Mouse (Mus musculus) midbrain, embryonic 16.5 days (tissue): Measurements from ENCODE around the gene D8Ertd738e. TPM values are rescaled to one million over a fixed set of nuclear protein-coding genes. Genes with fewer than 3 reads are reported as not detected.

Source experiments
- ATAC-seq: fragments of 200-750 bp; cut with Nextera tagmentation; 2 replicates; pipeline ENCODE4 v1.8.0; 2017; ENCODE audit warnings: moderate TSS enrichment
- H3K27ac ChIP-seq: fragments of 300-500 bp; sonication (generic); 2 replicates; pipeline ENCODE4 v1.5.1; 2014; ENCODE audit warnings: mild to moderate bottlenecking, low read length, mixed read lengths
- H3K27me3 ChIP-seq: fragments of 300-500 bp; sonication (generic); 2 replicates; pipeline ENCODE4 v1.6.1; 2014; ENCODE audit warnings: low read depth, low read length, mixed read lengths; ENCODE audit not compliant: control insufficient read depth, insufficient read depth
- H3K36me3 ChIP-seq: fragments of 300-500 bp; sonication (generic); 2 replicates; pipeline ENCODE4 v1.6.1; 2014; ENCODE audit warnings: mild to moderate bottlenecking, low read length, moderate library complexity, mixed read lengths; ENCODE audit not compliant: control insufficient read depth, insufficient read depth
- H3K4me1 ChIP-seq: fragments of 300-500 bp; sonication (generic); 2 replicates; pipeline ENCODE4 v1.6.1; 2014; ENCODE audit warnings: mild to moderate bottlenecking, low read length, mixed read lengths; ENCODE audit not compliant: control insufficient read depth, insufficient read depth
- H3K4me2 ChIP-seq: fragments of 300-500 bp; sonication (generic); 2 replicates; pipeline ENCODE4 v1.6.1; 2014; ENCODE audit warnings: mild to moderate bottlenecking, low read length, mixed read lengths
- H3K4me3 ChIP-seq: fragments of 300-500 bp; sonication (generic); 2 replicates; pipeline ENCODE4 v1.5.1; 2014; ENCODE audit warnings: low read depth, mild to moderate bottlenecking, low read length, moderate library complexity, mixed read lengths
- H3K9ac ChIP-seq: fragments of 300-500 bp; sonication (generic); 2 replicates; pipeline ENCODE4 v1.6.1; 2014; ENCODE audit warnings: low read depth, low read length, mixed read lengths
- H3K9me3 ChIP-seq: fragments of 300-500 bp; sonication (generic); replicated peaks from 2 replicates; pipeline ENCODE4 v1.6.1; 2014; ENCODE audit warnings: mild to moderate bottlenecking, low read length, mixed read lengths; ENCODE audit not compliant: control insufficient read depth, poor library complexity, severe bottlenecking
- WGBS: fragments of 180-500 bp; shearing (Covaris S2); extraction: QIAGEN DNeasy Blood & Tissue Kit; methylation state at CpG from one replicate; pipeline ENCODE4 v1.1.7; 2014; 5-methylcytosine and 5-hydroxymethylcytosine counted together
- polyA plus RNA-seq: library from polyadenylated mRNA; unstranded; fragments of >200 nt; fragmentation: Nextera tagmentation; extraction: Ambion mirVana; gene quantifications from 2 replicates; pipeline ENCODE4 v1.2.1, GENCODE M21; 2015

D8Ertd738e gene
- polyA plus RNA-seq, 1 experiment from 2014 or later = 244 TPM

DNA sequence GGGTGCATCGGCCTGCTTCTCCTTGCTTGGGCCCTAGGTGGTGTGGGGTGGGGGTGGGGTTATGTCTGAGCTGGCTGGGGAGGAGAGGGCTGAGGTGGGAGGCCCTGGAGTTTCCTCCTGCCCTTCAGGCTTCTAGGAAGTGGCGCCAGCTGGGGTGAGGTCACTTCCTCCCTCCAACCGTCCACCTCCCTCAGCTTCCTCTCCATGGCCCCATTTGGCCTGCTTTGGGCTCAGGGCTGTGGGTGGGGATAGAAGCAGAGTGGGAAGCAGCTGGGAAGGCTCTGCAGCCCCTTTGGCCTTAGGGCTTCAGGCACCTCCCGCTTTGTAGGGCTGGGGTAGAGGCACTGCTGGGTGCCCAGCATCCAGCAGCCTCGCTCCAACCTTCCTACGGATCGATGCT is 41.7 kb downstream of the D8Ertd738e start:
- Histone ChIP-seq H3K4me2 (no peak overlapping the region), H3K4me3 (no peak overlapping the region), H3K27ac (peak overlapping the region; percentile 50; the same call in 1 of the 2 replicates), H3K9me3 (no peaks in the 10 kb centered on the region), H3K36me3 (peaks cover 18% of the 10 kb centered on the region), H3K9ac (no peak overlapping the region; the same call in 1 of the 2 replicates), H3K4me1 (peaks cover 14% of the 10 kb centered on the region), H3K27me3 (no peaks in the 10 kb centered on the region)
- 66% methylated on average over 7 of the region's 7 CpGs for WGBS
- no peak for ATAC-seq

DNA sequence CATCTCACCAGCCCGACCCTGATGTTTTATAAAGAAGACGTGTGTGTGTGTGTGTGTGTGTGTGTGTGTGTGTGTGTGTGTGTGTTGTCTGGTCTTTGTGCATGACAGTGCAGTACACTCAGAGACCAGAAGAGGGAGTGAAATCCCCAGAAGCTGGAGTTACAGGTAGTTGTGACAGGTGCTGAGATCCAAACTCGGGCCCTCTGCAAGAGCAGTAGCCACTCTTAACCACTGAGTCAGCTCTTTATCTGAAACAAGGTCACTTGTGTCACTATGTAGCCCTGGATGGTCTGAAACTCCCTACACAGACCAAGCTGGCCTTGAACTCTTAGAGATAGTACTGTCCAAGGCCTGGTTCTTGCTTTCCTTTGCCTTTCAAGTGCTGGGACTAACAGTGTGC is 42.9 kb downstream of the D8Ertd738e start:
- ATAC-seq = no peak
- WGBS = 82% methylated on average over 3 of the region's 3 CpGs
- no peak overlapping the region for H3K4me3 ChIP-seq
- peaks cover 14% of the 10 kb centered on the region for H3K4me1 ChIP-seq
- H3K4me2 ChIP-seq = no peak overlapping the region
- 0 out of 2 replicates have a peak, but pooled peaks cover 2% of the 10 kb centered on the region for H3K27me3 ChIP-seq
- peaks cover 8% of the 10 kb centered on the region for H3K36me3 ChIP-seq
- no peaks in the 10 kb centered on the region for H3K9me3 ChIP-seq
- no peak overlapping the region for H3K27ac ChIP-seq
- H3K9ac ChIP-seq = no peak overlapping the region

DNA sequence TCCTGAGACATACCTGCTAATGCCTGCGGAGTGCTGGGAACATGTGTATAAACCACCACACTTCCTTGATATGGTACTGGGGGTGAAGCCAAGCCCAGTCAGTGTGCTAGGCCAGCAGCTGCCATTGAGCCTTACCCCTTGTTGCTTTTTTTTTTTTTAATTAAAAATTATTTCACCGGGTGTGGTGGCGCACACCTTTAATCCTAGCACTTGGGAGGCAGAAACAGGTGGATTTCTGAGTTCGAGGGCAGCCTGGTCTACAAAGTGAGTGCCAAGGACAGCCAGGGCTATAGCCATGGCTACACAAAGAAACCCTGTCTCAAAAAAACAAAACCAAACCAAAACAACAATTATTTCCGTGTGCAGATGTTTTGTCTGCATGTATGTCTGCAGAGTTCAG is 44.4 kb downstream of the D8Ertd738e start:
- no peak overlapping the region for H3K27ac ChIP-seq
- ATAC-seq = no peak
- no peak overlapping the region for H3K9ac ChIP-seq
- H3K36me3 ChIP-seq = no peaks in the 10 kb centered on the region; the same call in 1 of the 2 replicates
- H3K4me1 ChIP-seq = peaks cover 21% of the 10 kb centered on the region
- WGBS = 94% methylated on average over 5 of the region's 5 CpGs
- H3K4me2 ChIP-seq = no peak overlapping the region
- H3K4me3 ChIP-seq = no peak overlapping the region
- peaks cover 11% of the 10 kb centered on the region; the same call in 1 of the 2 replicates for H3K27me3 ChIP-seq
- H3K9me3 ChIP-seq = no peaks in the 10 kb centered on the region

DNA sequence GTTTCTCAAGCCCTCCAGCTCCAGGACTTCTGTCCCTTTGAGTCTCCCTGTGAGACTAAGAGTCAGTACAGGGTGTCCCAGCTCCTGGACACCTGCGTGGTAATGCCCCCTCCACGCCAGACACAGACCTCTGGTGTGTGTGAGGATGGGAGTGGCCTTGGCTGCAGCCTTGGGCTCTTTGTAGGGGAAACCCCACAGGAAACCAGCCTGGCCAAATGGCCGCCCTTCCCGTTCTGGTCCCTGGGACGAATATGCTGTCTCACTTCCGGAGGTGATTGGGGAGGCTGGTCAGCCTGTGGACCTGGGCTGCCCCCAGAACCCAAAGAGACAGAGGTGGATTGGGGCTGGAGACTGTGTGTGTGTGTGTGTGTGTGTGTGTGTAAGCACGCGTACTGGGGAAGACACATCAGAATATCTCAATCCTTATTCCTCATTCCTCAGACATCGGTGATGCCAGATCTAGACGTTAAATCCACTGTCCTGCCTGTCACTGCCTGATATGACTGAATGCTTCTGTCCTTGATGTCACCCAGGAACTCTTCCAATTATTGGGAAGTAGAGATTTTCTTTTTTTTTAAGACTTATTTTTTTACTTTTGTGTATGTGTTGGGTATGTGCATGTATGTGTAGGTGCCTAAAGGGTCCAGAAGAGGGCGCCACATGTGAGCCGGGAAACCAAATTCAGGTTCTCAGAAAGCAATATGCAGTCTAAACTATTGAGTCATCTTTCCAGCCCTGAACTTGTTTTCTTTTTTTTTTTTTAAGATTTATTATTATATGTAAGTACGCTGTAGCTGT is 45.3 kb downstream of the D8Ertd738e start:
- H3K4me2 ChIP-seq = peak overlapping the region; percentile 65
- no peaks in the 10 kb centered on the region for H3K36me3 ChIP-seq
- 59% methylated on average over 13 of the region's 13 CpGs for WGBS
- ATAC-seq = no peak
- H3K9me3 ChIP-seq = no peaks in the 10 kb centered on the region
- H3K9ac ChIP-seq = peak overlapping the region; percentile 67; the same call in 1 of the 2 replicates
- H3K4me1 ChIP-seq = peaks cover 20% of the 10 kb centered on the region
- H3K27ac ChIP-seq = peak overlapping the region; percentile 60
- H3K27me3 ChIP-seq = peaks cover 11% of the 10 kb centered on the region; the same call in 1 of the 2 replicates
- peak overlapping the region; percentile 36 for H3K4me3 ChIP-seq

DNA sequence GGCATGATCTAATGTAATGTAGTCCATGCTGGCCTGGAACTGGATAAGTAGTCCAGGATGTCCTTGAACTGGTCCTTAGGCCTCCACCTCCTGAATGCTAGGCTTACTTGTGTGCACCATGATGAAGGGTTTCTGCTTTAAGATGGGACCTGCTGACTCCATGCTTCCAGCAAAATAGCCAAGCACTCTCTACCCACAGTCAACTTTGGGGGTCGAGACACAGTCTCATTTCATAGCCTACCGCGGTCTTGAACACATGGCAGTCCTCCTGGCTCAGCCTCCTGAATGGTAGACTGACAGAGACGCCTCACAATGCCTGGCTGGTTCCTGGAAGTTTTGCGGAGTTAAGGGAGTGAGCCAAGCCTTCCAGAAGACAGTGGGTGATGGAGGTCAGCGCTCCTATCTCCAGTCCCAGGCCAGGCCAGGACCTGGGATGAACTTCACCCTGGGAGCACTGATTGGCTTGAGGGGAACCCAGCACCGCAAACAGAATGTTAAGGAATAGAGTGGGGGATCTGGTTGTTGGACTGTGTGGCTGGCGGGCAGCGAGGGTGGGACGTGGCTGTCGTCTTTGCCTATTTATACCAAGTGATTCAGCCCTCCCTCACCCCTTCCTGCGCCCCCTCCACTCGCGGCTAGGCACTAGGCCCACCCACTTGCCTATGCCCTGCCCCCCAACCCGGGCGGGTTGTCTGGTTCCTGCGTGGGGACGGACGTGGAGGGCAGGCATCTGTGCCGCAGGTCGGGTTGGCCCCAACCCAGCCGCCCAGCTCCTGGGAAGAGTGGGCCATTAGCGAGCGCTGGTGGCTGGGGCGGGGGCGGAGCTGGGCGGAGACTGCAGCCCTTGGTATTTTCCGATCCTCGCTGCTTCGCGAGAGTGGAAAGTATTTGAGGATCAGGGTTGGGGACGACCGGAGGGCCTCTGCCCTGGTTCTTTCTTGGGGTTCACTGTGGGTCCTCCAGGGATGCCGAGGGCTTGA is 46.3 kb downstream of the D8Ertd738e start:
- peak overlapping the region; percentile 60 for H3K27ac ChIP-seq
- no peaks in the 10 kb centered on the region for H3K36me3 ChIP-seq
- peak overlapping the region; percentile 36 for H3K4me3 ChIP-seq
- H3K4me2 ChIP-seq = peak overlapping the region; percentile 65
- peak; percentile 38; the same call in 1 of the 2 replicates for ATAC-seq
- WGBS = 12% methylated on average over 34 of the region's 34 CpGs
- peaks cover 16% of the 10 kb centered on the region for H3K4me1 ChIP-seq
- H3K9ac ChIP-seq = peak overlapping the region; percentile 67
- no peaks in the 10 kb centered on the region for H3K9me3 ChIP-seq
- peaks cover 11% of the 10 kb centered on the region; the same call in 1 of the 2 replicates for H3K27me3 ChIP-seq

DNA sequence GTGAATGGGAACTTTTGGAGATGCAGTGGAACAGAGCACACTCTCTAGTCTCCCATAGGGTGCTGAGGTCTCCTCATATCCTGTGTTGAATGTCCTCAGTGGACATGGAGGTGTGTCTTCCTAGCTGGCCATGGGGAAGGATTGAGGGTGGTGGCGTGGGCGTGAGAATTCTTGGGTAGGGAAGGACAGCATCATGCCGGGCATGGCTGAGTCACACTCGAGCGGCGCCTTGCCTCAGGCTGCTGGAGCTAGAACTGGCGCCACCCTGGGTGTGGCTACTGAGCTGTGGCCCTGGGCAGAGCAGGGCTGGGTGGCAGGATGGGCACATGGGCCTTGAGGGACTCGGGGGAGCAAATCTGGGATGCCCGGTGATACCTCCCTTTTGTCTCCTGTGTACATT is 47.1 kb downstream of the D8Ertd738e start:
- peaks cover 22% of the 10 kb centered on the region for H3K4me1 ChIP-seq
- H3K27me3 ChIP-seq = peaks cover 11% of the 10 kb centered on the region; the same call in 1 of the 2 replicates
- no peak overlapping the region for H3K9ac ChIP-seq
- no peak for ATAC-seq
- H3K36me3 ChIP-seq = no peaks in the 10 kb centered on the region
- H3K9me3 ChIP-seq = no peaks in the 10 kb centered on the region
- H3K4me3 ChIP-seq = no peak overlapping the region
- peak overlapping the region; percentile 10; the same call in 1 of the 2 replicates for H3K4me2 ChIP-seq
- no peak overlapping the region for H3K27ac ChIP-seq
- 91% methylated on average over 9 of the region's 9 CpGs for WGBS

DNA sequence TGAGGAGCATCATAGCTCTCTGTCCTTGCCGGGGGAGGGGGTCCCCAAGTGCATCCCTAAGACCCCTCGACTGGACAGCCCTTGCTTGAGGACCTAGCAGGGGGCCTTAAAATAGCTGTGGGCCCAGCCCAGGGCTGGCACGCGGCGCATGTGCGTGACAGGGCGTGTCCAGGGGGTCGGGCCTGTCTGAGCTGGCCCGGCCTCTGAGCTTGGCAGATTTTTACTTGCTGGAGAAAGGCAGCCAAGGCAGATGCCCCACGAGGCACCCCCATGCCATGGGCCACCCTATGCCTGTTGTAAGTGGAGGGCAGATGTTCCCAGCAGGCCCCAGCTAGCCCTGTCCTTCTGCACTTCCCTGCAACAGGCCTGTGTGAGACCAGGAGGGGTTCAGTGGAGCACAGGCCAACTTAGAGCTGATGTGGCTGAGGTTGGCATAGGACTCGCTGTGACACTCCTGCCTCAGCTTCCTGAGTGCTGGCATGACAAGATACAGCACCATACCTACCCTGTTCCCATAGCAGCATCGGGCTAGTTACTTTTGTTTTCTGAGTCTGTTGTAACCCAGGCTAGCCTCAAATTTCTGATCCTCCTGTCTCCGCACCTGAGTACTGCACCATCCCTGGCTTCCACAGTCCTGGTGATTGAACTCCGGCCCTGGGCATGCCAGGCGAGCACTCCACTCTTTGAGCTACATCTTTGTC is 47.8 kb downstream of the D8Ertd738e start:
- H3K4me3 ChIP-seq = peak overlapping the region; percentile 38
- peak overlapping the region; percentile 59; the same call in 1 of the 2 replicates for H3K9ac ChIP-seq
- WGBS = 64% methylated on average over 15 of the region's 15 CpGs
- H3K4me2 ChIP-seq = peak overlapping the region; percentile 59
- H3K27me3 ChIP-seq = peaks cover 11% of the 10 kb centered on the region; the same call in 1 of the 2 replicates
- H3K9me3 ChIP-seq = no peaks in the 10 kb centered on the region
- H3K36me3 ChIP-seq = no peaks in the 10 kb centered on the region
- peak overlapping the region; percentile 25; the same call in 1 of the 2 replicates for H3K27ac ChIP-seq
- peaks cover 22% of the 10 kb centered on the region for H3K4me1 ChIP-seq
- ATAC-seq = no peak
